Mouse (Mus musculus) layer of hippocampus, adult 11-12 months (tissue): ENCODE results near the gene Csnk2a1.
"Not testable (repeated sequence)": the region's sequence is repeated elsewhere in the genome, so short reads cannot be mapped to it uniquely, and the experiment has no call there.

Source experiments
- DNase-seq: peaks from one replicate; pipeline ENCODE4 v3.0.0; 2022; ENCODE audit warnings: low spot score

Gene Csnk2a1

GRCm38 (mm10) chr2:152226248-152227050 is at the start of gene Csnk2a1:
Csnk2a1 (plus strand) TSS chr2:152226839.
- peak; percentile 93 for DNase-seq

- DNase-seq, result no peak
These were observed 49.4 kb upstream of the Csnk2a1 start for GRCm38 (mm10) chr2:152177162-152177805.

- DNase-seq, result no peak
These were observed 48.9 kb upstream of the Csnk2a1 start for GRCm38 (mm10) chr2:152177806-152178170.

GRCm38 (mm10) chr2:152178345-152178744 is 48.3 kb upstream of the Csnk2a1 start:
- DNase-seq, result no peak

- DNase-seq, result no peak
These were observed 47.3 kb upstream of the Csnk2a1 start for GRCm38 (mm10) chr2:152179301-152179700.

GRCm38 (mm10) chr2:152180323-152180722 is 46.3 kb upstream of the Csnk2a1 start:
- DNase-seq, result no peak

- DNase-seq, result no peak
These were observed 39.5 kb upstream of the Csnk2a1 start for GRCm38 (mm10) chr2:152187132-152187531.

GRCm38 (mm10) chr2:152189213-152189612 is 37.4 kb upstream of the Csnk2a1 start:
- no peak for DNase-seq

- no peak for DNase-seq
These were observed 37.0 kb upstream of the Csnk2a1 start for GRCm38 (mm10) chr2:152189640-152190039.

- DNase-seq, result no peak
These were observed 36.5 kb upstream of the Csnk2a1 start for GRCm38 (mm10) chr2:152190161-152190560.

- DNase-seq, result no peak
These were observed 33.9 kb upstream of the Csnk2a1 start for GRCm38 (mm10) chr2:152192591-152193345.

- no peak for DNase-seq
These were observed 33.3 kb upstream of the Csnk2a1 start for GRCm38 (mm10) chr2:152193346-152193710.

- DNase-seq, result no peak
These were observed 32.1 kb upstream of the Csnk2a1 start for GRCm38 (mm10) chr2:152194586-152194985.

- no peak for DNase-seq
These were observed 29.7 kb upstream of the Csnk2a1 start for GRCm38 (mm10) chr2:152196896-152197295.

GRCm38 (mm10) chr2:152197301-152197712 is 29.3 kb upstream of the Csnk2a1 start:
- peak; percentile 79 for DNase-seq

- not testable (repeated sequence) for DNase-seq
These were observed 20.5 kb upstream of the Csnk2a1 start for GRCm38 (mm10) chr2:152206139-152206538.

- DNase-seq, result no peak
These were observed 14.8 kb upstream of the Csnk2a1 start for GRCm38 (mm10) chr2:152211871-152212270.

GRCm38 (mm10) chr2:152216975-152217374 is 9.7 kb upstream of the Csnk2a1 start:
- no peak for DNase-seq

- no peak for DNase-seq
These were observed 2.9 kb upstream of the Csnk2a1 start for GRCm38 (mm10) chr2:152223521-152224300.

- no peak for DNase-seq
These were observed 1.1 kb upstream of the Csnk2a1 start for GRCm38 (mm10) chr2:152225536-152225935.

- DNase-seq, result no peak
These were observed 427 bp downstream of the Csnk2a1 start for GRCm38 (mm10) chr2:152227051-152227481.

GRCm38 (mm10) chr2:152230046-152230445 is 3.4 kb downstream of the Csnk2a1 start:
- no peak for DNase-seq
